Mouse (Mus musculus): ENCODE results near the gene Ccdc40.

The Ccdc40 gene

GRCm38 (mm10) chr11:119228091-119228781 lies at the start of gene Ccdc40, which contains the start of gene Tbc1d16:
TSS of gene Ccdc40 (plus strand) at chr11:119228572.
TSS of gene Tbc1d16 (minus strand) at chr11:119228499.
- DNase-seq (ENCODE audit: low spot score) = peak; percentile 58

GRCm38 (mm10) chr11:119180824-119181582 lies 47.4 kb upstream of the Ccdc40 start:
- no peak for DNase-seq (ENCODE audit: low spot score)

GRCm38 (mm10) chr11:119181861-119182395 lies 46.4 kb upstream of the Ccdc40 start:
- DNase-seq (ENCODE audit: low spot score) = no peak

DNA sequence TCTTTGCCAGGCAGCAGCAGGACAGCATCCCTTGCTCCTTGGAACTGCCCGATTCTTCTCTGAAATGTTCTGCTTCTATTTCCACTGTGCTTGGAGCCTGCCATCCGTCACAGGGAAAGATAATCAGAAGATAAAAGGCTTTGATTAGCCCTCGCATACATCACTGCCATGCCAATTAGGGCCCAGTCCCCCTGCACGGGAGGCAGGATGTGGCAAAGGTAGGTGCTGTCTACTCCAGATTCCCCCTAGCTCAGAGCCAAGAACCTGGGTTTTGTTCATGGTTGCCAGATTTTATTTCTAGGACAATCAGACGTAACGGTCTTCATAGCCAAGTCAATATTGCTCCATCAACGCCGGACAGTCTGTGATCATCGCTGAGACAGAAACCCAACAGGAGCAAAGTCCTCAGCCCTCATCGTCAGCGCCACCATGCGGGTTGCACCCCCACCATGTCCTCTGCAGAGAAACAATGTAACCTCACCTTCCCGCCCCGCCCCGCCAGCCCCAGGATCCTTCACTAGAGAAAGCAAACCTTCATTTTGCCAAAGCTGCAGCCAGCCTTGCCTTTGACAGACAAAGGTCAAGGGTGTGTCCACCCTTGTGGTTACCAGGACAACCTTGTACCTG lies 44.6 kb upstream of the Ccdc40 start:
- no peak for DNase-seq (ENCODE audit: low spot score)

- peak; percentile 23 for DNase-seq (ENCODE audit: low spot score)
These were observed 42.0 kb upstream of the Ccdc40 start for GRCm38 (mm10) chr11:119186381-119186780.

DNA sequence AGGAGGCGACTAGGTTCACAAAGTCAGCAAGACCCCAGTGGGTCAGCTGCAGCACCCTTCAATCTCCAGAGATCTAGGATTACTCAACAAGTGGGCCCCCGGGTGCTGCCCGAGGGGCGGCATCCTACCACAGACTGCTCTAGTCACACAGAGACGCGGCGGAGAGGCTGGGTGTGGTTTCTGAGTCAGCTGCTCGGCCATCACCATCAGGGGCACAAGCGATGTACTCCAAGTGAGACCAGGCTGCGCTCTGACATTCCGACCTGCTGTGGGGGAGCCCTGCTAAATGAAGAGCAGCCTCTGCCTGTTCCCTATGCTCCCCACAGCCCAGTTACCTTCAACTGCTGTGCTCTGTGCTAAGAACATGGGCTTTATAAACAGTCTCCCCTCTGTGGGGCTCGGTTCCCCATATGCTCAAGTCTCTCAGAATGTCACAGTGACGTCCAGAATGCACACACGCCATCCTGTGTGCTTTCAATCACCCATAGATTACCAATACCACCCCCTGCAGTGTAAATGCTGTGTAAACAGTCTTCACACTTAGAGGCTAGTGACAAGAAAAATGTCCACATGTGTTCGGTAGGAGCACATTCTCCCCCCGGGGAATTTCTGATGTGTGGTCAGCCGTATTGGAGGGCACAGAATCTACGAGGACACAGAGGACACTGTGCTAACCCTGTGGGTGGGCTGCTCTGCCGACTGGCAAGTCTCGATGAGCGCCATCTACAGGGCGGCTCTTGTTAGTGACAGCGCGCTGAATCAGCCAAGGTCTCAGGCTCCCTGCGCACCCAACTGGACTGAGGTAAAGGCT lies 41.2 kb upstream of the Ccdc40 start:
- peak; percentile 51 for DNase-seq (ENCODE audit: low spot score)

- no peak for DNase-seq (ENCODE audit: low spot score)
These were observed 40.6 kb upstream of the Ccdc40 start for GRCm38 (mm10) chr11:119187800-119188197.

DNA sequence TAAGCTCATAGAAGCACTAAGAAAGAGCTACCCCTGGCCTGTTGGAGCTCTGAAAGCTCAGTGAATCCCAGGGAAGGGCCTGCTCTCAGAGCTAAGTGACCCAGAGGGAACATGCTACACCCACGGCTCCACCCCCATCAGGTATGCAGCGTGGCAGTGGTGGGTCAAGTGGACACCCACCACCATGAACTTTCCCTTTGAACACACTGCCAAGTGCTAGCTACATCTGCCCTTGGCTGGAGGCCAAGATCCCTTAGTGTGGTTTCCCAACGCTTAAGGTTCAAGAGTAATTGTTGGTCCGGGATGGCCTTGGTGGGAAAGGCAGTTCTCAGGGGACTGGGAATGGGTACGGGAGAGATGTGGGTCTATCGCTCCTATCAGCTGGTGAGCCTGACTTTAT lies 40.0 kb upstream of the Ccdc40 start:
- DNase-seq (ENCODE audit: low spot score) = no peak

DNA sequence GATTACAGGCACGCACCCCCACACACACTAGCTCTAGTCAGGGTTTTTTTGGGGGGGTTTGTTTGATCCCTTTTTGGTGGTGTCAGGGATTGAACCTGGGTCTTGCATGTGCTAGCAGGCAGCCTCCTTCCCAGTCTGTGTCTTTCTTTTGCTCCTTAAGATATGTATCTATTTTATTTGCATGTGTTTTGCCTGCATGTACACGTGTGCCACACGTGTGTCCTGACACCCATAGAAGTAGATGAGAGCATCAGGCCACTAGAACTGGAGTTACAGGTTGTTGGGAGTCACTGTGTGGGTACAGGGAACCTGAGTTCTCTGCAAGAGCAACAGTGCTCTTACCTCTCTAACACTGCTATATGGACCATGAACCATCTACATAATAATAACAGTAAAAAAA lies 39.1 kb upstream of the Ccdc40 start:
- DNase-seq (ENCODE audit: low spot score) = no peak

- DNase-seq (ENCODE audit: low spot score) = peak; percentile 78
These were observed 37.9 kb upstream of the Ccdc40 start for GRCm38 (mm10) chr11:119190498-119190897.

DNA sequence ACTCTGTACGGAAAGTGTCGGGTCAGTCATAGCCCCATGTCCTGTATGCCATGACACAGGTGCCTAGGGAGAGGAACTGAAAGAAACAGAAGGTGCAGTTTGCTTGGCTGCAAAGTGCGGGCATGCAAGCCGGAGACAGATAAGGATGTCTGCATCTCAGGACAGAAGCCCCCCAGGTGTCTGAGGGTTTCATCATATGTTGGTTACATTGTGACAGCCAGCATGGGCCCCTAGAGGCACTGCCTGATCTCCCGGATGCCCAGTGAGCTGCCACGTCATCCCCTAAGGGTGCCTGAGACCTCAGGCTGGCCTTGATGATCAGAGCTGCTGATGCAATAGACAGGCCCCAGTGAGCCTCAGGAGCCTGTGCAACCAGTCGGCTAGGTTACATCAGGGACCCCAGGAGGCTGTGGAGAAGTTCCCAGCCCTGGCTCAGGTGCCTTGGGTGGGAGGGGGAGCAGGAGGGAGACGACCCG lies 36.7 kb upstream of the Ccdc40 start:
- DNase-seq (ENCODE audit: low spot score) = no peak

DNA sequence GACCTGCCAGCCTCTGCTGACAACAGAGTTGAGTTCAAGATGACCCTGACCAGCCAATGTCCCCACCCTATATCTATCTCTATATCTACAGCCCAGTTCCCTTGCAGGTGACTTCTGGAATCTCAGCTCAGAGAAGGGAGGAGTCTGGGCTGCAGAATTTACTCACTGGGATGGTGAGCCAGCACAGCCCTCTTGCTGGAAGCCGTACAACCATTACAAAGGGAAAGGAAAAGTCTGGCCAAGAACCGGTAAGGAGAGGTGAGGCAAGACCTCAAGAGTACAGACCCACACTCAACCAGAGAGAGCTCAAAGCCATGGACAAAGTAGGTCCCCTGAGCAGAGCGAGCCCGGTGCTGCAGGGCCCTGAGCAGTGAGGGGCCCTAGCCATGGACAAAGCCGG lies 36.2 kb upstream of the Ccdc40 start:
- DNase-seq (ENCODE audit: low spot score) = no peak

DNA sequence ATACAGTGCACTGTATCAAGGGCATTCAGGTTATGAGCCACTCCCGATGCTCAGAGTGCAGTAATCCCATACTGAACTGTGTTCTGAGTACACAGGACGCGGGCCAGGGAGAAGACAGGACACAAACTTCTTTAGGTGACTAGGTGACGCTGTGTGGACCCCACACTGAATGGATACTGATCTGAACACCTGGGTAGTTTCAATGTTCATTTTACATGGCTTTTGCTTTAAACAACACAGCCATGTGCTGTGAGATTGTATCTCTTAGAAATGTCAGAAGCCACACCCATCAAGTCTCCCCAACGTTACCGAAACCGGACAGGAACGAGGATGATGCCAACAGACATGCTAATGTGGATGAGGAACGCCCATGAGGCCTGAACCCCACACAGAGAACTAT lies 35.8 kb upstream of the Ccdc40 start:
- no peak for DNase-seq (ENCODE audit: low spot score)

- no peak for DNase-seq (ENCODE audit: low spot score)
These were observed 30.5 kb upstream of the Ccdc40 start for GRCm38 (mm10) chr11:119197618-119198563.

DNA sequence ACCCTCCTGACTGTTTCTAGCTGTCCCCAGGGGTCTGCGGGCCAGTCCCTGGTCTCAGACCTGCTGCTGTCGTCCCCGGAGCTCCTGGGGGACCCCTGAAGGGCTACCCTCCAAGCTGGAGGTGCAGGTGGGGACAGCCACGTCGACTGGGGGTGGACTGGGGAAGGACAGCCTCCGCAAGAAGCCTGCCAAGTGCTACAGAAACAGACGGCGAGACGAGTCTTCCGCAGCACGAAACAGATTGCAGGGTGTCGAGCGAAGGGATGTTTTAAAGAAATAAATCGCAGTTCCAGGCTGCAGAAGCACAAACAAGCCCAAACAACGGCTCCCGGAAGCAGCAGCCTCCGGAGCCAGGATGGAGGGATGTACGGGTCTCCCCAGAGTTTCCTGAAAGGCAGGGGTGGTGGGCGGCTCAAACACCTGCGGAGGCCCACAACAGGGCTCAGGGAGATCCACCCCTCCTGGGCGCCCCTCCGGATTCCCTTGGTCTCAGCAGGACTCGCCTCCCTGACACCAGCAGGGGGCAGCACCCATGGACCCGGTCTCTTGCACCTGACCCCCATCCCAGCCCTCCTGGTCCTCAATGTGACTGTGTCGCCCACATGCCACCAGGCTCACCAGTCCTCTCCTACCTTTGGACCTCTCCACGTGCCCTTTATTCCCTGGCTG lies 29.7 kb upstream of the Ccdc40 start:
- no peak for DNase-seq (ENCODE audit: low spot score)

GRCm38 (mm10) chr11:119199233-119199601 lies 29.2 kb upstream of the Ccdc40 start:
- no peak for DNase-seq (ENCODE audit: low spot score)

- DNase-seq (ENCODE audit: low spot score) = peak; percentile 47
These were observed 24.9 kb upstream of the Ccdc40 start for GRCm38 (mm10) chr11:119203423-119203822.

GRCm38 (mm10) chr11:119205738-119206137 lies 22.6 kb upstream of the Ccdc40 start:
- DNase-seq (ENCODE audit: low spot score) = no peak

DNA sequence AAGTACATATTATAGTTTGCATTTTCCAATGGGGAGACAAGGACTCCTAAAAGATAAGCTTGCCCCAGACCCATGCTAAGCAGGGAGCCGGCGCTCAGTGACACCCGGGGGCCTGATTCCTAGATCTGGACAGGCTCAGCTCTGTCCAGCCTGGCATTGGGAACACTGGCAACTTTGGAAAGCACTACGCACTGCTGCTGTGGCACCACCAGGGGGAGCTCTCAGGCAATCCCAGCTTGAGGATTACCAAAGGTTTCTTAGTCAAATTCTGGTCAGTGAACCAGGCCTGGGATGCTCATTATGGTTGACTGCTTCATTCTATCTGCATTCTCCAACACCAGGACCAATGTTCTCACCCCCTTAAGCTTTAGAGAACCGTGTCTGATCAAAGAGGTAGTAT lies 21.8 kb upstream of the Ccdc40 start:
- DNase-seq (ENCODE audit: low spot score) = peak; percentile 73

- DNase-seq (ENCODE audit: low spot score) = no peak
These were observed 20.4 kb upstream of the Ccdc40 start for GRCm38 (mm10) chr11:119207986-119208385.
